Mouse (Mus musculus) hindbrain, embryonic 14.5 days (tissue): Measurements from ENCODE around the gene Nanos1. TPM values are rescaled to one million over a fixed set of nuclear protein-coding genes. Genes with fewer than 3 reads are reported as not detected.

Source experiments
- ATAC-seq: fragments of 200-750 bp; cut with Nextera tagmentation; 2 replicates; pipeline ENCODE4 v1.8.0; 2017; ENCODE audit warnings: moderate number of reproducible peaks, mild to moderate bottlenecking, moderate TSS enrichment, moderate library complexity; ENCODE audit not compliant: low FRiP score
- DNase-seq: peaks from one replicate; pipeline ENCODE4 v3.0.0-alpha.2; 2015; ENCODE audit warnings: low spot score
- H3K27ac ChIP-seq: fragments of 300-500 bp; sonication (generic); 2 replicates; pipeline ENCODE4 v1.5.1; 2014; ENCODE audit warnings: mild to moderate bottlenecking, moderate library complexity
- H3K27me3 ChIP-seq: fragments of 300-500 bp; sonication (generic); 2 replicates; pipeline ENCODE4 v1.6.1; 2014; ENCODE audit warnings: mild to moderate bottlenecking, low read length, mixed read lengths; ENCODE audit not compliant: control insufficient read depth, insufficient read depth
- H3K36me3 ChIP-seq: fragments of 300-500 bp; sonication (generic); replicated peaks from 2 replicates; pipeline ENCODE4 v1.6.1; 2014; ENCODE audit not compliant: control insufficient read depth, insufficient read depth
- H3K4me1 ChIP-seq: fragments of 300-500 bp; sonication (generic); replicated peaks from 2 replicates; pipeline ENCODE4 v1.6.1; 2014; ENCODE audit warnings: antibody characterized with exemption, low read length, mixed read lengths; ENCODE audit not compliant: control insufficient read depth, insufficient read depth
- H3K4me2 ChIP-seq: fragments of 300-500 bp; sonication (generic); replicated peaks from 2 replicates; pipeline ENCODE4 v1.6.1; 2014; ENCODE audit warnings: mild to moderate bottlenecking, moderate library complexity
- H3K4me3 ChIP-seq: fragments of 300-500 bp; sonication (generic); replicated peaks from 2 replicates; pipeline ENCODE4 v1.5.1; 2014; ENCODE audit warnings: mild to moderate bottlenecking, low read length
- H3K9ac ChIP-seq: fragments of 300-500 bp; sonication (generic); 2 replicates; pipeline ENCODE4 v1.6.1; 2014
- H3K9me3 ChIP-seq: fragments of 300-500 bp; sonication (generic); 2 replicates; pipeline ENCODE4 v1.6.1; 2016; ENCODE audit warnings: low read length; ENCODE audit not compliant: control insufficient read depth
- WGBS: fragments of 180-500 bp; shearing (Covaris S2); extraction: QIAGEN DNeasy Blood & Tissue Kit; methylation state at CpG from one replicate; pipeline ENCODE4 v1.1.7; 2014; 5-methylcytosine and 5-hydroxymethylcytosine counted together
- microRNA-seq: library from miRNA; unstranded; fragments of <30 nt; microRNA quantifications from one replicate; pipeline ENCODE4, GENCODE M21; 2016
- polyA plus RNA-seq: library from polyadenylated mRNA; unstranded; fragments of >200 nt; fragmentation: Nextera tagmentation; extraction: Ambion mirVana; gene quantifications from 2 replicates; pipeline ENCODE4 v1.2.1, GENCODE M21; 2014

Nanos1 gene
- polyA plus RNA-seq, 1 experiment from 2014 or later = 23.1 TPM

- no peak for ATAC-seq
- Histone ChIP-seq H3K27me3 (no peaks in the 10 kb centered on the region), H3K4me2 (no peak overlapping the region), H3K9ac (no peak overlapping the region), H3K4me3 (no peak overlapping the region), H3K36me3 (no peaks in the 10 kb centered on the region), H3K4me1 (no peaks in the 10 kb centered on the region), H3K27ac (no peak overlapping the region), H3K9me3 (no peaks in the 10 kb centered on the region)
- 82% methylated on average over 7 of the region's 7 CpGs for WGBS
- no peak for DNase-seq
Measured at GRCm38 (mm10) chr19:60799867-60800569, 44.2 kb downstream of the Nanos1 start.

GRCm38 (mm10) chr19:60804903-60805302 lies 49.1 kb downstream of the Nanos1 start:
- Histone ChIP-seq H3K9ac (no peak overlapping the region), H3K27ac (no peak overlapping the region), H3K4me2 (no peak overlapping the region), H3K4me1 (no peaks in the 10 kb centered on the region), H3K9me3 (no peaks in the 10 kb centered on the region), H3K4me3 (no peak overlapping the region), H3K36me3 (no peaks in the 10 kb centered on the region), H3K27me3 (no peaks in the 10 kb centered on the region)
- no peak for DNase-seq
- ATAC-seq = no peak
- 68% methylated on average over 2 of the region's 2 CpGs for WGBS

Small RNA genes lying within 50 kb of the gene (microRNA-seq; reads per million reads assigned to microRNA genes)
- not detected for gene mmu-mir-3084-1

Other genes starting within 250 kb of the Nanos1 start
- 27.3 and 32.3 TPM in 2 replicates for gene Cacul1, start 175.0 kb upstream of the Nanos1 start, polyA plus RNA-seq
- gene Eif3a, start 34.7 kb downstream of the Nanos1 start, polyA plus RNA-seq = 117 and 122 TPM in 2 replicates
- gene Fam45a, start 55.6 kb downstream of the Nanos1 start, polyA plus RNA-seq = 49.6 and 50.9 TPM in 2 replicates
- gene Sfxn4, start 105.5 kb downstream of the Nanos1 start, polyA plus RNA-seq = 11.6 and 11.9 TPM in 2 replicates
- 126 and 135 TPM in 2 replicates for gene Prdx3, start 118.6 kb downstream of the Nanos1 start, polyA plus RNA-seq
- 3.1 and 3.4 TPM in 2 replicates for gene Grk5, start 133.8 kb downstream of the Nanos1 start, polyA plus RNA-seq